Mouse (Mus musculus): ENCODE data around the gene Ankrd42. TPM values are rescaled to one million over a fixed set of nuclear protein-coding genes. Genes with fewer than 3 reads are reported as not detected.

Ankrd42 gene
- total and polyA plus RNA-seq, 3 experiments: 1.1 to 1.4 TPM; not detected in 1

GRCm38 (mm10) chr7:92589986-92590385 is 47.0 kb downstream of the Ankrd42 start:
- TF ChIP-seq GATA1 (IDR thresholded peaks at IDR 0.05; ENCODE audit: low read depth, low read length) (no peak), USF2 (IDR thresholded peaks at IDR 0.05; ENCODE audit: borderline replicate concordance in 1 of 2, insufficient read depth in 1 of 2, low read depth in 1 of 2, low read length in 2 of 2) (no peak)
- DNase-seq (ENCODE audit: low read depth, low spot score): no peak
- Histone ChIP-seq H3K27ac (ENCODE audit: control insufficient read depth, low read depth, low read length) (no peak overlapping the region), H3K36me3 (ENCODE audit: control insufficient read depth in 1 of 2, insufficient read depth in 2 of 2, low read length in 2 of 2) (no peaks in the 10 kb centered on the region), H3K9ac (ENCODE audit: control insufficient read depth, low read depth, low read length, poor library complexity, severe bottlenecking) (no peak overlapping the region), H3K9me3 (replicated peaks; ENCODE audit: insufficient read depth, low read length) (no peaks in the 10 kb centered on the region), H3K4me1 (ENCODE audit: control insufficient read depth in 1 of 2, insufficient read depth in 2 of 2, low read length in 2 of 2) (no peaks in the 10 kb centered on the region), H3K79me2 (ENCODE audit: control insufficient read depth, insufficient read depth, low read length, poor library complexity) (no peaks in the 10 kb centered on the region), H3K27me3 (ENCODE audit: control insufficient read depth in 1 of 2, insufficient read depth in 2 of 2, low read length in 2 of 2) (no peaks in the 10 kb centered on the region; a peak in 1 of 4 replicates), H3K4me3 (ENCODE audit: control insufficient read depth in 1 of 2, insufficient read depth in 1 of 2, low read depth in 2 of 2, low read length in 2 of 2) (no peak overlapping the region)

- Histone ChIP-seq H3K4me1 (ENCODE audit: control insufficient read depth in 1 of 2, insufficient read depth in 2 of 2, low read length in 2 of 2) (no peaks in the 10 kb centered on the region), H3K27ac (ENCODE audit: control insufficient read depth, low read depth, low read length) (no peak overlapping the region), H3K36me3 (ENCODE audit: control insufficient read depth in 1 of 2, insufficient read depth in 2 of 2, low read length in 2 of 2) (no peaks in the 10 kb centered on the region), H3K79me2 (ENCODE audit: control insufficient read depth, insufficient read depth, low read length, poor library complexity) (no peaks in the 10 kb centered on the region), H3K4me3 (ENCODE audit: control insufficient read depth in 1 of 2, insufficient read depth in 1 of 2, low read depth in 2 of 2, low read length in 2 of 2) (no peak overlapping the region), H3K9ac (ENCODE audit: control insufficient read depth, low read depth, low read length, poor library complexity, severe bottlenecking) (no peak overlapping the region), H3K9me3 (replicated peaks; ENCODE audit: insufficient read depth, low read length) (no peaks in the 10 kb centered on the region), H3K27me3 (ENCODE audit: control insufficient read depth in 1 of 2, insufficient read depth in 2 of 2, low read length in 2 of 2) (no peaks in the 10 kb centered on the region; a peak in 1 of 4 replicates)
- no peak for DNase-seq (ENCODE audit: low read depth, low spot score)
- TF ChIP-seq UBTF (IDR thresholded peaks at IDR 0.05; ENCODE audit: borderline replicate concordance, insufficient read depth, low read depth, low read length) (no peak), MXI1 (IDR thresholded peaks at IDR 0.05; ENCODE audit: low read depth, low read length) (no peak), ZNF384 (IDR thresholded peaks at IDR 0.05; ENCODE audit: low read depth, low read length) (no peak), KAT2A (conservative IDR thresholded peaks at IDR 0.05; ENCODE audit: low read depth, low read length) (no peak), BHLHE40 (IDR thresholded peaks at IDR 0.05; ENCODE audit: borderline replicate concordance, low read depth, low read length) (no peak), SIN3A (IDR thresholded peaks at IDR 0.05; ENCODE audit: low read length) (no peak), POLR2AphosphoS2 (IDR thresholded peaks at IDR 0.05; ENCODE audit: low read length) (no peak), CHD2 (IDR thresholded peaks at IDR 0.05; ENCODE audit: low read length) (no peak), TBP (IDR thresholded peaks at IDR 0.05; ENCODE audit: low read depth, low read length) (no peak), NELFE (IDR thresholded peaks at IDR 0.05; ENCODE audit: low read depth, low read length) (no peak)
Observed at GRCm38 (mm10) chr7:92583567-92583966, 53.4 kb downstream of the Ankrd42 start.

GRCm38 (mm10) chr7:92580491-92581207 is 56.3 kb downstream of the Ankrd42 start:
- Histone ChIP-seq H3K9ac (ENCODE audit: control insufficient read depth, low read depth, low read length, poor library complexity, severe bottlenecking) (no peak overlapping the region), H3K9me3 (replicated peaks; ENCODE audit: insufficient read depth, low read length) (no peaks in the 10 kb centered on the region), H3K79me2 (ENCODE audit: control insufficient read depth, insufficient read depth, low read length, poor library complexity) (no peaks in the 10 kb centered on the region), H3K36me3 (ENCODE audit: control insufficient read depth in 1 of 2, insufficient read depth in 2 of 2, low read length in 2 of 2) (no peaks in the 10 kb centered on the region), H3K4me1 (ENCODE audit: control insufficient read depth in 1 of 2, insufficient read depth in 2 of 2, low read length in 2 of 2) (no peaks in the 10 kb centered on the region), H3K27ac (ENCODE audit: control insufficient read depth, low read depth, low read length) (no peak overlapping the region), H3K4me3 (ENCODE audit: control insufficient read depth in 1 of 2, insufficient read depth in 1 of 2, low read depth in 2 of 2, low read length in 2 of 2) (no peak overlapping the region), H3K27me3 (ENCODE audit: control insufficient read depth in 1 of 2, insufficient read depth in 2 of 2, low read length in 2 of 2) (no peaks in the 10 kb centered on the region; a peak in 1 of 4 replicates)
- TF ChIP-seq GABPA (IDR thresholded peaks at IDR 0.05; ENCODE audit: low read depth, low read length) (no peak), EP300 (IDR thresholded peaks at IDR 0.05; ENCODE audit: low read depth in 1 of 2, low read length in 2 of 2) (no peak), ELF1 (IDR thresholded peaks at IDR 0.05; ENCODE audit: low read depth, low read length) (no peak), ZKSCAN1 (IDR thresholded peaks at IDR 0.05; ENCODE audit: low read depth, low read length) (no peak), USF1 (IDR thresholded peaks at IDR 0.05; ENCODE audit: low read depth, low read length) (no peak), TCF12 (IDR thresholded peaks at IDR 0.05; ENCODE audit: low read depth, low read length) (no peak), TBP (IDR thresholded peaks at IDR 0.05; ENCODE audit: low read depth, low read length) (no peak), ZC3H11A (IDR thresholded peaks at IDR 0.05; ENCODE audit: low read depth, low read length) (no peak), CHD2 (IDR thresholded peaks at IDR 0.05; ENCODE audit: low read length) (no peak), MYB (IDR thresholded peaks at IDR 0.05; ENCODE audit: low read depth, low read length) (no peak), MXI1 (IDR thresholded peaks at IDR 0.05; ENCODE audit: low read depth, low read length) (no peak), NELFE (IDR thresholded peaks at IDR 0.05; ENCODE audit: low read depth, low read length) (no peak), SMC3 (IDR thresholded peaks at IDR 0.05; ENCODE audit: low read depth, low read length) (no peak), MYC (IDR thresholded peaks at IDR 0.05; ENCODE audit: low read depth, low read length) (no peak), RCOR1 (IDR thresholded peaks at IDR 0.05; ENCODE audit: low read depth, low read length) (no peak)
- DNase-seq (ENCODE audit: low read depth, low spot score): no peak

All from MEL (cell line).